Mouse (Mus musculus) midbrain, postnatal 0 days (tissue): Measurements from ENCODE around the gene Denr. TPM values are rescaled to one million over a fixed set of nuclear protein-coding genes. Genes with fewer than 3 reads are reported as not detected.

Experiments
- ATAC-seq: fragments of 200-750 bp; cut with Nextera tagmentation; 2 replicates; pipeline ENCODE4 v1.8.0; 2017; ENCODE audit warnings: moderate number of reproducible peaks, mild to moderate bottlenecking, moderate TSS enrichment, moderate library complexity; ENCODE audit not compliant: low FRiP score
- DNase-seq: peaks from one replicate; pipeline ENCODE4 v3.0.0-alpha.2; 2015; ENCODE audit warnings: low spot score
- H3K27ac ChIP-seq: fragments of 300-500 bp; sonication (generic); 2 replicates; pipeline ENCODE4 v1.5.1; 2014; ENCODE audit warnings: low read depth, mild to moderate bottlenecking, low read length, mixed read lengths
- H3K27me3 ChIP-seq: fragments of 300-500 bp; sonication (generic); 2 replicates; pipeline ENCODE4 v1.6.1; 2014; ENCODE audit warnings: low read length, control low read depth, mixed read lengths; ENCODE audit not compliant: insufficient read depth
- H3K36me3 ChIP-seq: fragments of 300-500 bp; sonication (generic); 2 replicates; pipeline ENCODE4 v1.6.1; 2014; ENCODE audit warnings: low read length, control low read depth, mixed read lengths; ENCODE audit not compliant: insufficient read depth
- H3K4me1 ChIP-seq: fragments of 300-500 bp; sonication (generic); 2 replicates; pipeline ENCODE4 v1.6.1; 2014; ENCODE audit warnings: mild to moderate bottlenecking, control low read depth, antibody characterized with exemption, low read length, mixed read lengths; ENCODE audit not compliant: insufficient read depth
- H3K4me2 ChIP-seq: fragments of 300-500 bp; sonication (generic); 2 replicates; pipeline ENCODE4 v1.6.1; 2014; ENCODE audit warnings: low read depth, mild to moderate bottlenecking, low read length, mixed read lengths; ENCODE audit not compliant: poor library complexity, severe bottlenecking
- H3K4me3 ChIP-seq: fragments of 300-500 bp; sonication (generic); 2 replicates; pipeline ENCODE4 v1.5.1; 2014; ENCODE audit warnings: low read depth, mild to moderate bottlenecking, low read length, moderate library complexity
- H3K9ac ChIP-seq: fragments of 300-500 bp; sonication (generic); replicated peaks from 2 replicates; pipeline ENCODE4 v1.6.1; 2014; ENCODE audit warnings: mild to moderate bottlenecking, low read length, moderate library complexity, mixed read lengths; ENCODE audit not compliant: poor library complexity, severe bottlenecking
- H3K9me3 ChIP-seq: fragments of 300-500 bp; sonication (generic); 2 replicates; pipeline ENCODE4 v1.6.1; 2016; ENCODE audit warnings: low read length, control low read depth
- CTCF ChIP-seq: IDR thresholded peaks from 2 replicates; pipeline ENCODE4 v1.5.1; 2016; ENCODE audit warnings: antibody characterized with exemption, mild to moderate bottlenecking
- WGBS: fragments of 180-500 bp; shearing (Covaris S2); extraction: QIAGEN DNeasy Blood & Tissue Kit; methylation state at CpG from one replicate; pipeline ENCODE4 v1.1.7; 2014; 5-methylcytosine and 5-hydroxymethylcytosine counted together
- polyA plus RNA-seq: library from polyadenylated mRNA; unstranded; fragments of >200 nt; fragmentation: Nextera tagmentation; extraction: Ambion mirVana; gene quantifications from 2 replicates; pipeline ENCODE4 v1.2.1, GENCODE M21; 2015
- total RNA-seq: library from RNA; depleted of rRNA; stranded (reverse); fragments of >200 nt; gene quantifications from 2 replicates; pipeline ENCODE4 v1.2.3, GENCODE M21; 2014

The Denr gene
- total and polyA plus RNA-seq, 2 experiments from 2014 or later, result 13.8 to 158 TPM

GRCm38 (mm10) chr5:123933556-123933955 is 26.6 kb downstream of the Denr start:
- no peak for TF ChIP-seq CTCF
- Histone ChIP-seq H3K4me2 (no peak overlapping the region), H3K27me3 (no peaks in the 10 kb centered on the region), H3K36me3 (no peaks in the 10 kb centered on the region; the same call in 1 of the 2 replicates), H3K27ac (no peak overlapping the region), H3K9ac (no peak overlapping the region), H3K4me1 (0 out of 2 replicates have a peak, but pooled peaks cover 2% of the 10 kb centered on the region), H3K4me3 (no peak overlapping the region), H3K9me3 (no peaks in the 10 kb centered on the region)
- ATAC-seq, result no peak
- WGBS, result 85% methylated on average over 12 of the region's 12 CpGs
- DNase-seq, result no peak

GRCm38 (mm10) chr5:123933957-123934591 is 27.1 kb downstream of the Denr start:
- peak; percentile 61 for TF ChIP-seq CTCF
- Histone ChIP-seq H3K9me3 (no peaks in the 10 kb centered on the region), H3K4me1 (0 out of 2 replicates have a peak, but pooled peaks cover 2% of the 10 kb centered on the region), H3K4me3 (no peak overlapping the region), H3K27ac (no peak overlapping the region), H3K9ac (no peak overlapping the region), H3K4me2 (no peak overlapping the region), H3K27me3 (no peaks in the 10 kb centered on the region), H3K36me3 (no peaks in the 10 kb centered on the region)
- WGBS, result 41% methylated on average over 18 of the region's 18 CpGs
- DNase-seq (peak; percentile 42), ATAC-seq (no peak)

- H3K4me2 ChIP-seq, result no peak overlapping the region
- H3K4me3 ChIP-seq, result no peak overlapping the region
- ATAC-seq (no peak), DNase-seq (no peak)
- no peaks in the 10 kb centered on the region for H3K36me3 ChIP-seq
- no peak overlapping the region for H3K9ac ChIP-seq
- no peak overlapping the region for H3K27ac ChIP-seq
- 90% methylated on average over 5 of the region's 5 CpGs for WGBS
- no peaks in the 10 kb centered on the region for H3K9me3 ChIP-seq
- TF ChIP-seq CTCF, result no peak
- H3K27me3 ChIP-seq, result no peaks in the 10 kb centered on the region
- H3K4me1 ChIP-seq, result 0 out of 2 replicates have a peak, but pooled peaks cover 2% of the 10 kb centered on the region
Observed at GRCm38 (mm10) chr5:123935931-123936330, 29.0 kb downstream of the Denr start.

- DNase-seq (no peak), ATAC-seq (no peak)
- no peak overlapping the region for H3K9ac ChIP-seq
- H3K4me3 ChIP-seq, result no peak overlapping the region
- H3K36me3 ChIP-seq, result no peaks in the 10 kb centered on the region
- no peaks in the 10 kb centered on the region for H3K27me3 ChIP-seq
- no peak for TF ChIP-seq CTCF
- H3K4me1 ChIP-seq, result no peaks in the 10 kb centered on the region
- H3K4me2 ChIP-seq, result no peak overlapping the region
- no peak overlapping the region for H3K27ac ChIP-seq
- 90% methylated on average over 5 of the region's 5 CpGs for WGBS
- no peaks in the 10 kb centered on the region for H3K9me3 ChIP-seq
Observed at GRCm38 (mm10) chr5:123938479-123938878, 31.5 kb downstream of the Denr start.

- no peak for ATAC-seq
- Histone ChIP-seq H3K27me3 (no peaks in the 10 kb centered on the region), H3K4me3 (no peak overlapping the region), H3K27ac (no peak overlapping the region), H3K9me3 (no peaks in the 10 kb centered on the region), H3K4me2 (no peak overlapping the region), H3K36me3 (no peaks in the 10 kb centered on the region), H3K4me1 (no peaks in the 10 kb centered on the region), H3K9ac (no peak overlapping the region)
- no peak for DNase-seq
- 66% methylated on average over 4 of the region's 4 CpGs for WGBS
- TF ChIP-seq CTCF, result no peak
Observed at GRCm38 (mm10) chr5:123946546-123946945, 39.6 kb downstream of the Denr start.

GRCm38 (mm10) chr5:123947041-123947761 is 40.2 kb downstream of the Denr start:
- peak; percentile 85 for TF ChIP-seq CTCF
- Histone ChIP-seq H3K4me2 (no peak overlapping the region), H3K4me1 (no peaks in the 10 kb centered on the region), H3K36me3 (no peaks in the 10 kb centered on the region), H3K27ac (no peak overlapping the region), H3K9me3 (no peaks in the 10 kb centered on the region), H3K27me3 (no peaks in the 10 kb centered on the region), H3K4me3 (no peak overlapping the region), H3K9ac (no peak overlapping the region)
- DNase-seq, result peak; percentile 88
- WGBS, result 58% methylated on average over 7 of the region's 7 CpGs
- ATAC-seq, result no peak
